9 mouse cellular contexts compared by ENCODE assay signal in genomic region chr15:95723699-95724098, GRCm38 (mm10).
DNase-seq lines count a peak whose midpoint lies in the region; ATAC-seq and TF ChIP-seq lines count a peak whose summit lies in the region.
"Had no signal": no experiment of that assay in that cellular context is flagged by ENCODE, and none has a peak within 500 bp of the region (broad histone marks: within the 10 kb centered on the region; RNA-seq: fewer than 3 reads in every experiment).

No protein-coding gene starts in this region.

- no peak overlapping the region for H3K9ac ChIP-seq in ES-E14 (ENCODE audit: insufficient read depth, low read depth, low read length, poor library complexity, severe bottlenecking)

- TF ChIP-seq CTCF in layer of hippocampus, adult 2 months (conservative IDR thresholded peaks at IDR 0.05): peak; percentile 77

- no peak overlapping the region for H3K27ac ChIP-seq in layer of hippocampus, adult 2 months
- H3K27ac ChIP-seq in ES-E14 (ENCODE audit: insufficient read depth, low read depth, low read length, poor library complexity, severe bottlenecking): no peak overlapping the region
- H3K27ac ChIP-seq: hindbrain, embryonic 10.5 days had no signal

- in situ Hi-C loops in ES-E14 (cut with MboI; ENCODE audit: low sequenced_read_pairs in 2 of 2, unreplicated experiment in 2 of 2): no loop called here

- no peaks in the 10 kb centered on the region for H3K9me3 ChIP-seq in ES-E14 (ENCODE audit: control insufficient read depth, insufficient read depth, low read depth, low read length)

- no peaks in the 10 kb centered on the region for H3K36me3 ChIP-seq in ES-E14 (ENCODE audit: control insufficient read depth, insufficient read depth, low read length, poor library complexity, severe bottlenecking)
- H3K36me3 ChIP-seq: hindbrain, embryonic 10.5 days had no signal

- no peaks in the 10 kb centered on the region for H3K4me1 ChIP-seq in ES-E14 (ENCODE audit: control insufficient read depth in 2 of 2, insufficient read depth in 2 of 2, low read length in 2 of 2, poor library complexity in 1 of 2)
- H3K4me1 ChIP-seq: hindbrain, embryonic 10.5 days had no signal

- ATAC-seq in megakaryocyte progenitor cell, adult 5-6 weeks (replicated peaks; ENCODE audit: poor library complexity): peak; percentile 60

- DNase-seq in layer of hippocampus, adult 2 months (ENCODE audit: low spot score in 2 of 2): peak in 1 of 2 experiments; percentile 24
- DNase-seq in layer of hippocampus, postnatal 10 days (ENCODE audit: low spot score in 2 of 2): no peak
- peak; percentile 32 for DNase-seq in CD4-positive helper T cell, adult 2 months (ENCODE audit: low read depth, low spot score)
- DNase-seq in ES-E14 (ENCODE audit: low read depth, low spot score): peak; percentile 54
- DNase-seq in layer of hippocampus, adult 8-10 months (ENCODE audit: low spot score in 2 of 2): no peak
- DNase-seq in cerebellum, adult 8-10 months: no peak
- DNase-seq: gastrocnemius, postnatal 14 days had no signal

- no peak overlapping the region for H3K4me3 ChIP-seq in layer of hippocampus, adult 2 months
- H3K4me3 ChIP-seq in ES-E14 (ENCODE audit: insufficient read depth in 1 of 2, low read depth in 1 of 2, low read length in 2 of 2, poor library complexity in 1 of 2, severe bottlenecking in 1 of 2): no peak overlapping the region
- H3K4me3 ChIP-seq: hindbrain, embryonic 10.5 days had no signal

TF ChIP-seq in ES-E14, 5 proteins besides CTCF, POLR2A, EP300 and RAD21:
- TF ChIP-seq MAFK (IDR thresholded peaks at IDR 0.05; ENCODE audit: insufficient read depth, low read depth, low read length) (no peak), ZC3H11A (IDR thresholded peaks at IDR 0.05; ENCODE audit: borderline replicate concordance, low read depth, low read length) (peak; percentile 5; the same call in 1 of the 2 replicates)

Comparison
In these comparisons a context has a peak if more than half of its experiments do, and no peak if none do; other contexts are left out.
1. DNase-seq: peak in CD4-positive helper T cell, adult 2 months (single experiment) and ES-E14 (single experiment); none in layer of hippocampus, postnatal 10 days (0 of 2), layer of hippocampus, adult 8-10 months (0 of 2) and cerebellum, adult 8-10 months (single experiment).